Mouse (Mus musculus) gastrocnemius, adult 2 months (tissue): ENCODE measurements around the gene Dtnb. TPM values are rescaled to one million over a fixed set of nuclear protein-coding genes. Genes with fewer than 3 reads are reported as not detected.
A peak's percentile ranks its signal among the peaks of the same experiment; 100 is the strongest.

ENCODE experiments used
- DNase-seq: peaks from one replicate; pipeline ENCODE4 v3.0.0; 2022
- H3K27ac ChIP-seq: fragments of 200-600 bp; 2 replicates; pipeline ENCODE4 v1.8.1; 2022; ENCODE audit warnings: mild to moderate bottlenecking
- H3K4me3 ChIP-seq: fragments of 200-600 bp; 2 replicates; pipeline ENCODE4 v1.8.1; 2022; ENCODE audit warnings: mild to moderate bottlenecking, moderate library complexity
- CTCF ChIP-seq: fragments of 200-600 bp; IDR thresholded peaks from 2 replicates; pipeline ENCODE4 v1.8.1; 2022; ENCODE audit warnings: antibody characterized with exemption, mild to moderate bottlenecking, moderate library complexity
- intact Hi-C: fragments of 180-260 bp; cut with DNase I; formaldehyde crosslinking; loops from one replicate; pipeline ENCODE4 v1.15.1; 2025
- total RNA-seq, 2 experiments: library from RNA; stranded (reverse); gene quantifications; 2 replicates each; pipeline ENCODE4 v1.2.3; 2021

Gene Dtnb
- total RNA-seq, 2 experiments from 2014 or later, result 2.1 to 11.7 TPM

DNA sequence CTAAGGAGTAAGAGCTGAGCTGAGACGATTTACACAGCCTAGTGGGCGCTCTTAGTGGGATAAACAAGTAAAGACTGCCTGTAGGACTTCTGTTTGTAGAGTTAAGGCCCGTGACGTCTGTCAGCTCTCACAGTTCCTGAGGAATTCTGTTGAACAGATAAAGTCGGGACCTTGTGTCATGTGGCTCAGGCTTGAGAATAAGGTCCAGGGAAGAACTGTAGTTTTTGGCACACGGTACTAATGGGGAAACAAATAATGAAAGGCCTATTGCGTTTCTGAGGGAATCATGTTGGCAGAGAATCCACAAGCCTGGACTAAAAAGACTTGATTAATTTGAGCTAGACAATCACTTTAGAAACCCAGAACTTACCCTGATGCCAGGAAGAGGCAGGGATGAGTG, 84.6 kb downstream of the Dtnb start:
- no peak overlapping the region for H3K27ac ChIP-seq
- intact Hi-C loops, result no loop called here
- H3K4me3 ChIP-seq, result no peak overlapping the region
- no peak for TF ChIP-seq CTCF
- no peak for DNase-seq

DNA sequence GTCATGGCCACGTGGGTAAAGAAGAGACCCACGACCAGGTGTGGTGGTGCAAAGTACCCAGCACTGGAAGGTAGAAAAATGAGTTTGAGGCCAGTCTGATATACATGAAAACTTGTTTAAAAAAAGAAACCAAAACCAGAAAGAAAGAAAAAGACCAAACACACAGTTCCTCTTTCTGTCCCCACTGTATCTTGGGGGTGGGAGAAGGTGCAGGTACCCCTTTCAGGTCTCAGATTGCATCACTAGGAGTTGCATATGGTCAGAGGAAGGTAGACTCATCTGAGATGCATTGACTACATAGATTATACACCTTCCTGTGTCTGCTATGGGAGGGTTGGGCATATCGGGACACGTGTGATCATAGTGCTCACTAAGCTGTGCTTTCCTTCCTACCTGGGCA, 85.1 kb downstream of the Dtnb start:
- intact Hi-C loops, result no loop called here
- Histone ChIP-seq H3K4me3 (no peak overlapping the region), H3K27ac (no peak overlapping the region)
- DNase-seq, result no peak
- TF ChIP-seq CTCF, result no peak

DNA sequence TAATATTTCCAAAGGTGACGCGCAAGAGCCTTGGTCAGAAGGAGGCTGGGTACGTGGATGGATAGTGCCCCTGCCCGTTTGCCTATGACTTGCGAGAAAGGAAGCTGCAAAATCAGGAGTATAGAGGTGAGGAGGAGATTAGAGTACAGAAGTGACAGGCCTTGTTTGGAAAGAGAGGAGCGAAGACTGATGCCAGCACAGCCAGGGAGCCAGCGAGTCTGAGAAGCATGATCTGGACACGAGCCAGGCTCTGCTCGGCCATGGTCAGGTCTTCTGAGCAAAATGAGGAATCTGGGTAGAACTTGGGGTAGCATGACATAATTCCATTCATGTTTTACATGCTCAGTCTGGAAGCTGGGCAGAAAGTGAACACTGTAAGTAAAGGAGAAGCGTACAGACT, 85.6 kb downstream of the Dtnb start:
- no peak for TF ChIP-seq CTCF
- no peak for DNase-seq
- H3K27ac ChIP-seq, result no peak overlapping the region
- no peak overlapping the region for H3K4me3 ChIP-seq
- intact Hi-C loops, result no loop called here

DNA sequence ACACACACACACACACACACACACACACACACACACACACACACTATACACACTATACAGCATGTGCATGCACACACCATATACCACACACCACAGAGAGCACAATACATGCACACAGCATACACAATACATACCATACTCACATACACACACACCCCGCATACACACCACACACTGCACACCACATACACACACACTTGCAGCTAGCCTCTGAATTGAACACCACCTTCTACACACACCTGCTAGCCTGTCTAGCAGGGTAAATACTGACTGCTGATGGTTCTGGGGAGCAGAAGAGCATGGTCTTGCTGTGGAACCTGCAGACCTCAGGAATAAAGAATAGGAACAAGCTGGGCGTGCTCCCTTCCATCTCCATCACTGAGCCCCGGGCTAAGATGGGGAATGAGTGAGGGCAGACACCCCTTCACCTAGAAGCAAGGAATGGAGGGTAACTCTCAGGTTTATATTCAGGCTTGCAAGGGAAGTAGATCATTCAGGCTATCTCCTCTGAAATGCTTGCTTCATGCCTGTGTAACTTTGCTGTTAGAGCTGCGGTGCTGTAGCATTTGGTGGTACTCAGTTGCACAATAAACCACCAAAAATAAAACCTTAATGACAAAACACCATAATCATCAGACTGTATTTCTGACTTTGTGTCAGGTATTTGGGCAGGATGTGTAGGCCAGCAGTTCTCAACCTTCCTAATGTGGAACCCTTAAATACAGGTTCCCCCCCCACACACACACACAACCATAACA, 87.6 kb downstream of the Dtnb start:
- H3K27ac ChIP-seq, result no peak overlapping the region
- intact Hi-C loops, result loop anchor here (10.0 kb wide), 2 partner anchors 265 to 425 kb away; partner anchors contain the start of gene Dnajc27

DNA sequence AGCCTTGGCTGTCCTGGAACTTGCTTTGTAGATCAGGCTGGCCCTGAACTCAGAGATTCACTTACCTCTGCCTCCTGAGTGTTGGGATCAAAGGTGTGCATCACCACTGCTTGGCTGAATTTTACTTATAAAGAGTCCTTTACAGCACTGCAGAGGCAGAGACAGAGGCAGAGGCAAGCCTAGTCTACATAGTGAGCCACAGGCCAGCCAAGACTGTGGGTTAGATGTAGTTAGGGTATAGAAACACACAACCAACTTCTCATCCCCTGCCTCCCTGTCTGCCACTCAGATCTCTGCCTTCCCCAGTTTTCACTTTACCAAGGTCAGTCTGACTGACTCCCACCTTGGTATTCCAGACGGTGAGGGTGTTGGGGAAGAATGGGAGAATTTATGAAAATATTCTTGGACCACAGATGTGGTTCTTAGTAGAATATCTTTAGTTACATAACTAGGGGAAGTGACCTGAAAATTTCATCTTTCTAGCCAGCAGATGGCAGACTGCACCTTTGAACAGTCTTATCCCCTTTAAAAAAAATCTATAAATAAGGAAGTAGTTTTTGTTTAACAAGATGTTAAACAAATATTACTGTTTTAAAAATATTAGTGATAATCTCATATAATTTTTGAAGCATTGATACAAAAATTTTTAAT, 88.9 kb downstream of the Dtnb start:
- intact Hi-C loops, result loop anchor here (10.0 kb wide), 2 partner anchors 264 to 424 kb away; partner anchors contain the start of gene Dnajc27
- no peak for DNase-seq
- peak; percentile 61 for TF ChIP-seq CTCF
- Histone ChIP-seq H3K27ac (peak overlapping the region; percentile 28; the same call in 1 of the 2 replicates), H3K4me3 (no peak overlapping the region)

More for the DNA sequence above, 87.6 kb downstream of the Dtnb start:
- DNase-seq, result no peak
- no peak for TF ChIP-seq CTCF
- no peak overlapping the region for H3K4me3 ChIP-seq

DNA sequence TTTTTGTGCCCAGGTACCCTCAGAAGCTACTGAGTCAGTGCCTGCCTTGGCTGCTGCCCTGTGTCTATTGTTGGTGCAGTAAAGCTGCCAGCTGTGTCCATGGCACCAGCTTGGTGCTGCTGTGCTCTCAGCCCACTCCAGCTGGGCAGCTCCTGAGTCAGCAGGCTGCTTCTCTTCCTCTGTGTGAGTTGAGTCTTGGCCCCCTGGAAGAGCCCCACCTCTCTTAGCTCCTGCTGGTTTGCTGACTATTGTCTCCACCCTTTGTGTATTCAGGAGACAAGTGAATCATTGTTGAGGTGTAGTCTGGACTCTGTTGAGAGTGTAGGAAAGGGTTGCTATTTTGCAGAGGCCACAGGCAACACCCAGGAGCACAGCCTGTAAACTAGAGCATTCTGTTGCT, 90.5 kb downstream of the Dtnb start:
- H3K4me3 ChIP-seq, result no peak overlapping the region

DNA sequence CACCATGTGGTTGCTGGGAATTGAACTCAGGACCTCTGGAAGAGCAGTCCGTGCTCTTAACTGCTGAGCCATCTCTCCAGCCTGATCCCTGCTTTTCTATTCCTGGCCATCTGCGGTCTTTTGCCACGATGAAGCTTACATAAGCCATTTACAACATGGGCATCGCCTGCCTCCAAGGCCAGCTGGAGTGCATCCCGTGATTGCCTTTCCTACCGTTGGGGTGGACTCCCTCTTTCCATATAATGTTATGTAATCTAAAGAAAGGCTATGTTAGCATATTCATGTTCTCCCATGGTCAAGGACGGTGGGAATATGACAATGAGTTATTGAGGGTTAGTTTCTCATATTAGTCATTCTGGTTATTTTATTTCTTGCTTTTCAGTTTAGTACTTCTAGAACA, 91.2 kb downstream of the Dtnb start:
- no peak for TF ChIP-seq CTCF
- no peak for DNase-seq
- Histone ChIP-seq H3K27ac (no peak overlapping the region), H3K4me3 (no peak overlapping the region)
- intact Hi-C loops, result loop anchor here (10.0 kb wide), 2 partner anchors 261 to 421 kb away; partner anchors contain the start of gene Dnajc27

More for the DNA sequence above, 90.5 kb downstream of the Dtnb start:
- DNase-seq, result peak; percentile 48
- intact Hi-C loops, result loop anchor here (10.0 kb wide), 2 partner anchors 262 to 422 kb away; partner anchors contain the start of gene Dnajc27
- no peak for TF ChIP-seq CTCF
- no peak overlapping the region for H3K27ac ChIP-seq

DNA sequence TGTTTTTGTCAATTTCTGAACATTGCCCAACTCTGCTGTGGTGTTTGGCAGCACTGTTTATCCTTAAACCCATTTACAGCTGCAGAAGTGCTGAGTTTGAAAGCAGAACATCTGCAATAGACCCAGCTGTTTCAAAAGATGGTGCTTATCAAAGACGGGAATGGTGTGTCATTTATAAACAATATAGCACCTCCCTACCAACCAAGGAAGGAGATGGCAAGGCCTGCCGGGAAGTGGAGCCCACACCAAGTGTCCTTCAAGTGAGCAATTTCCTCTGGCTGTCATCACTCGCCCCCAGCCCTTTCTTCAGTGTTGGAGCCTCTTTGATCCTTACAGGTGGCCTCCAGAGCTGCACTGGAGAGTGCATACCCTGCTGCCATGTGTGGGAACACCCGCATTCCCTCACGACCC, 97.8 kb downstream of the Dtnb start:
- no peak for TF ChIP-seq CTCF
- Histone ChIP-seq H3K4me3 (no peak overlapping the region), H3K27ac (no peak overlapping the region)
- intact Hi-C loops, result loop anchor here (10.0 kb wide), 2 partner anchors 255 to 415 kb away; partner anchors contain the start of gene Dnajc27
- no peak for DNase-seq

DNA sequence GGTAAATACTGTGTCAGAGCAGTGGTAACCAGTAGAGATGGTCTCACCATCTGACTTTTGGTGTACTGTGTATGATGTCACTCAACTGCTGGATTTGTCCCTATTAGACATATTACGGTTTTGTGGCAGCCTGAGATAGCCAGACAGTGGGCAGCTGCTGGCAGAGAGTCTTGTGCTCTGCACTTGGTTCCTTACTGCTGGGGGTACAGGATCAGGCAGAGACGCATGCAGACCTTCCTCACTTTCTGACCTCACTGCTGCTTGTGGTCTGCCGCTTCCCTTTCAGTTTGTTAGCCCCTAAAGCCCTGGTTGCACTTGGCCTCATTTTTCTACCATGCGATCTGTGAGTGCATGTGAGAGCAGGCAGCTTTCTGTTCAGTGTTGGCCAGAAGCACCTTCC, 98.9 kb downstream of the Dtnb start:
- H3K4me3 ChIP-seq, result no peak overlapping the region
- no peak for TF ChIP-seq CTCF
- no peak overlapping the region for H3K27ac ChIP-seq
- DNase-seq, result no peak
- intact Hi-C loops, result no loop called here

DNA sequence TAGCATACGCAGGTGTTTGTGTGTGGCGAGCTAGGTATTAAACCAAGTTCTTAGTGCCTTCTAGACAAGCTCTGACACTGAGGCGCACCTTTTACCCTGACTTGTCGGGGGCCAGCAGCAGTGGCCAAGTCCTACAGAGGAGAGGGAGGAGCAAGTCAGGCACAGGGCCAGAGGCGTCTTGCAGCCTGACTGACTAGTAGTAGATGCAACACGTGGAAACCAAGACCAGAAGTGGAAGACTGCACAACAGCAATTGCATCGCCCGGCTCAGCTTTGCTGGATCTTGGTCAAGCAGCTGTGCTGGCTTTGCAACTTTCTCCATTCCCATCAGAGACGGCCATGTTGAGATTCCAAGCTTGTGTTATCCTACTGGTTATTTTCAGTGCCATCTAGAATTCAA, 100.6 kb downstream of the Dtnb start:
- no peak for DNase-seq
- intact Hi-C loops, result no loop called here
- no peak overlapping the region for H3K27ac ChIP-seq
- H3K4me3 ChIP-seq, result no peak overlapping the region
- TF ChIP-seq CTCF, result no peak

DNA sequence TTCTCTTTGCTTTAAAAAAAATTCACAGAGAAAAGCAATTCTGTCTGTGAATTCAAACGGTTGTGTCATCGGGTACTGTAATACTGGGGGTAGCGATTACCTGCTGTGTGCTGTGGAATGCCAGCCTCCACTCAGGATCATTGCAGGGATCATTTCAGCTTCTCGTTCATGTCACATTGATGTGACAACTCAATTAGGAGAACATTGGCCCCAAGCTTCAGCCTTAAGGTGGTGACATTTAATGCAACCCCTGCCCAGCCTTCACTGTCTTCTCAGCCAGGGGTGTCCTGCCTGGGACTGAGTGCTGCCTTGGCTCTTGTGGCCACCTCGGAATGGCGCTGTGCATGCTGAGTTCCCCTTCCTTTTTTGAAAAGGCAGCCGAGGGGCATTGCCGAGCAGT, 101.7 kb downstream of the Dtnb start:
- Histone ChIP-seq H3K4me3 (no peak overlapping the region), H3K27ac (no peak overlapping the region)
- intact Hi-C loops, result no loop called here
- no peak for TF ChIP-seq CTCF
- no peak for DNase-seq

DNA sequence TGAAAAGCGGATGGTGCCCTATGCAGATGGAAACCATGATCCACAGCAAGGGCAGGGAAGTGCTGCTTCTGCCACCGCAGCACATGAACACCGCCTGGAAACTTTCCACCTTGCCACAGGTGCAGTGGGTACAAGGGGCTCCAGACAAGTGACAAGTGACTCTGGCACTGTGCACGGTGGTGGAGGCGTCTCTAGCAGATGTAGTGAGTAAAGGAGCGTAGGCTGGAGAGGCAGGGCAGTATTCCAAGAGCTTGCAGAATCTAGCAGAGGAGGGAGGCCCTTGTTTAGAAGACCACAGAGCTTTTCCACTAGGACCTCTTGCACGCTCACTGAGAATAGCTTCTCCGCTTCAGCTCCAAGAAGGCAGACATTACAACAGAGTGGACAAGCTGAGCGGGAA, 102.7 kb downstream of the Dtnb start:
- H3K4me3 ChIP-seq, result no peak overlapping the region
- TF ChIP-seq CTCF, result no peak
- no peak overlapping the region for H3K27ac ChIP-seq
- no peak for DNase-seq
- intact Hi-C loops, result no loop called here

DNA sequence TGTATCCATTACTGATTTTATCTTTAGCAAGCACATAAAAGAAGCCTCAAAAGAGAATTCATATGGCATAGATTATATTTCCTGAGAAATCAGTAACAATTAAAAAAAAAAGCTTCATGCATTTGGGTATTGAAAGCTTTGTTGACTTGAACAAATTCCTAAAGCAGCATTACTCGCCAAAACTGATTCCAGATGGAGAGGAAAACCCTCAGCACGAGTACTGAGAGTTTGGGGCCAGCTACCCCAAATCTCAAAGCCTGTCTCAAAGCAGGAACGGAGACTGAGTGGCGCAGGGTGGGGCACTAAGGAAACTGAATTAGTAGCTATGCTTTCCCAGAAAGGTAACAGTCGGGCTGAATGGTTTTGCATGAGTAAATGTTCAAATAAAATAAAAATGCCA, 108.5 kb downstream of the Dtnb start:
- DNase-seq, result no peak
- TF ChIP-seq CTCF, result no peak
- no peak overlapping the region for H3K27ac ChIP-seq
- intact Hi-C loops, result no loop called here
- no peak overlapping the region for H3K4me3 ChIP-seq
